Mouse (Mus musculus) liver, postnatal 0 days (tissue): ENCODE measurements at regions not wholly inside any gene's neighbourhood (a gene's known extent, or its start where the extent isn't known, plus 50 kb on each side); places are given as distances from the start of the nearest gene placed in this dataset.

ENCODE experiments used
- CTCF ChIP-seq: sonication (generic); IDR thresholded peaks from 2 replicates; pipeline ENCODE4 v1.5.1; 2016; ENCODE audit warnings: antibody characterized with exemption, low read depth
- EP300 ChIP-seq: IDR thresholded peaks from 2 replicates; pipeline ENCODE4 v1.6.1; 2016; ENCODE audit warnings: antibody characterized with exemption, low read depth, mild to moderate bottlenecking

GRCm38 (mm10) chr11:8220618-8221017, 443.7 kb downstream of the Tns3 start:
- TF ChIP-seq EP300: no peak
- no peak for TF ChIP-seq CTCF
